Mouse (Mus musculus) midbrain, embryonic 14.5 days (tissue): ENCODE data around the gene Alox5. TPM values are rescaled to one million over a fixed set of nuclear protein-coding genes. Genes with fewer than 3 reads are reported as not detected.

Experiments used
- ATAC-seq: fragments of 200-750 bp; cut with Nextera tagmentation; 2 replicates; pipeline ENCODE4 v1.8.0; 2017; ENCODE audit warnings: moderate number of reproducible peaks, moderate library complexity; ENCODE audit not compliant: low FRiP score, low TSS enrichment
- DNase-seq: peaks from one replicate; pipeline ENCODE4 v3.0.0-alpha.2; 2015
- H3K27ac ChIP-seq: fragments of 300-500 bp; sonication (generic); replicated peaks from 2 replicates; pipeline ENCODE4 v1.5.1; 2014; ENCODE audit warnings: mild to moderate bottlenecking, low read depth, low read length, moderate library complexity
- H3K27me3 ChIP-seq: fragments of 300-500 bp; sonication (generic); 2 replicates; pipeline ENCODE4 v1.6.1; 2014; ENCODE audit warnings: low read length, control low read depth, mixed read lengths; ENCODE audit not compliant: control insufficient read depth, insufficient read depth
- H3K36me3 ChIP-seq: fragments of 300-500 bp; sonication (generic); 2 replicates; pipeline ENCODE4 v1.6.1; 2014; ENCODE audit warnings: low read length, control low read depth; ENCODE audit not compliant: control insufficient read depth, insufficient read depth
- H3K4me1 ChIP-seq: fragments of 300-500 bp; sonication (generic); 2 replicates; pipeline ENCODE4 v1.6.1; 2014; ENCODE audit warnings: mild to moderate bottlenecking, antibody characterized with exemption, low read length, control low read depth; ENCODE audit not compliant: control insufficient read depth, insufficient read depth
- H3K4me2 ChIP-seq: fragments of 300-500 bp; sonication (generic); 2 replicates; pipeline ENCODE4 v1.6.1; 2014; ENCODE audit warnings: mild to moderate bottlenecking, low read length, moderate library complexity
- H3K4me3 ChIP-seq: fragments of 300-500 bp; sonication (generic); replicated peaks from 2 replicates; pipeline ENCODE4 v1.5.1; 2014; ENCODE audit warnings: low read depth, low read length
- H3K9ac ChIP-seq: fragments of 300-500 bp; sonication (generic); replicated peaks from 2 replicates; pipeline ENCODE4 v1.6.1; 2014; ENCODE audit warnings: mild to moderate bottlenecking, low read length, moderate library complexity
- H3K9me3 ChIP-seq: fragments of 300-500 bp; sonication (generic); 2 replicates; pipeline ENCODE4 v1.6.1; 2016; ENCODE audit warnings: low read length, control low read depth, mixed read lengths; ENCODE audit not compliant: control insufficient read depth
- WGBS: fragments of 180-500 bp; shearing (Covaris S2); extraction: QIAGEN DNeasy Blood & Tissue Kit; methylation state at CpG from one replicate; pipeline ENCODE4 v1.1.7; 2014; 5-methylcytosine and 5-hydroxymethylcytosine counted together
- polyA plus RNA-seq: library from polyadenylated mRNA; unstranded; fragments of >200 nt; fragmentation: Nextera tagmentation; extraction: Ambion mirVana; gene quantifications from 2 replicates; pipeline ENCODE4 v1.2.1, GENCODE M21; 2014

Alox5 gene
- polyA plus RNA-seq, 1 experiment from 2014 or later, result 0.38 TPM

GRCm38 (mm10) chr6:116427552-116427951 is 33.4 kb downstream of the Alox5 start:
- Histone ChIP-seq H3K4me1 (no peaks in the 10 kb centered on the region), H3K4me2 (no peak overlapping the region), H3K27ac (no peak overlapping the region), H3K9ac (no peak overlapping the region), H3K4me3 (no peak overlapping the region), H3K27me3 (no peaks in the 10 kb centered on the region), H3K36me3 (no peaks in the 10 kb centered on the region), H3K9me3 (no peaks in the 10 kb centered on the region; the same call in 1 of the 2 replicates)
- ATAC-seq, result no peak
- WGBS, result 86% methylated on average over 3 of the region's 3 CpGs
- DNase-seq, result no peak

- WGBS, result 73% methylated on average over 2 of the region's 2 CpGs
- no peaks in the 10 kb centered on the region for H3K4me1 ChIP-seq
- ATAC-seq, result no peak
These were observed 37.3 kb downstream of the Alox5 start for GRCm38 (mm10) chr6:116423664-116424063.

GRCm38 (mm10) chr6:116422991-116423390 is 38.0 kb downstream of the Alox5 start:
- Histone ChIP-seq H3K9me3 (no peaks in the 10 kb centered on the region), H3K9ac (no peak overlapping the region), H3K4me2 (no peak overlapping the region), H3K36me3 (no peaks in the 10 kb centered on the region), H3K4me3 (no peak overlapping the region), H3K4me1 (no peaks in the 10 kb centered on the region), H3K27ac (no peak overlapping the region), H3K27me3 (no peaks in the 10 kb centered on the region)
- 88% methylated on average over 7 of the region's 7 CpGs for WGBS
- ATAC-seq (no peak), DNase-seq (no peak)

More at GRCm38 (mm10) chr6:116423664-116424063, 37.3 kb downstream of the Alox5 start:
- Histone ChIP-seq H3K27me3 (no peaks in the 10 kb centered on the region), H3K27ac (no peak overlapping the region), H3K4me3 (no peak overlapping the region), H3K9ac (no peak overlapping the region), H3K36me3 (no peaks in the 10 kb centered on the region), H3K9me3 (no peaks in the 10 kb centered on the region), H3K4me2 (no peak overlapping the region)
- peak; percentile 49 for DNase-seq

GRCm38 (mm10) chr6:116420271-116420670 is 40.7 kb downstream of the Alox5 start:
- no peaks in the 10 kb centered on the region for H3K9me3 ChIP-seq
- H3K4me1 ChIP-seq, result no peaks in the 10 kb centered on the region
- H3K27ac ChIP-seq, result no peak overlapping the region
- WGBS, result 85% methylated on average over 10 of the region's 10 CpGs
- H3K36me3 ChIP-seq, result no peaks in the 10 kb centered on the region
- no peak overlapping the region for H3K9ac ChIP-seq
- H3K4me2 ChIP-seq, result no peak overlapping the region
- DNase-seq (no peak), ATAC-seq (no peak)
- H3K27me3 ChIP-seq, result no peaks in the 10 kb centered on the region
- H3K4me3 ChIP-seq, result no peak overlapping the region

GRCm38 (mm10) chr6:116419699-116420098 is 41.3 kb downstream of the Alox5 start:
- Histone ChIP-seq H3K4me3 (no peak overlapping the region), H3K9me3 (no peaks in the 10 kb centered on the region), H3K36me3 (no peaks in the 10 kb centered on the region), H3K4me1 (no peaks in the 10 kb centered on the region), H3K9ac (no peak overlapping the region), H3K27me3 (no peaks in the 10 kb centered on the region), H3K4me2 (no peak overlapping the region), H3K27ac (no peak overlapping the region)
- DNase-seq, result no peak
- ATAC-seq, result no peak
- 69% methylated on average over 6 of the region's 6 CpGs for WGBS

GRCm38 (mm10) chr6:116418487-116418886 is 42.5 kb downstream of the Alox5 start:
- WGBS, result 67% methylated on average over 1 of the region's 1 CpGs
- ATAC-seq, result no peak

GRCm38 (mm10) chr6:116417518-116418315 is 43.3 kb downstream of the Alox5 start:
- H3K27me3 ChIP-seq, result no peaks in the 10 kb centered on the region
- DNase-seq (peak; percentile 35), ATAC-seq (no peak)
- H3K9me3 ChIP-seq, result no peaks in the 10 kb centered on the region
- H3K4me2 ChIP-seq, result no peak overlapping the region
- H3K4me1 ChIP-seq, result no peaks in the 10 kb centered on the region
- no peak overlapping the region for H3K9ac ChIP-seq
- WGBS, result 69% methylated on average over 6 of the region's 6 CpGs
- no peak overlapping the region for H3K4me3 ChIP-seq
- no peak overlapping the region for H3K27ac ChIP-seq
- no peaks in the 10 kb centered on the region for H3K36me3 ChIP-seq

More at GRCm38 (mm10) chr6:116418487-116418886, 42.5 kb downstream of the Alox5 start:
- Histone ChIP-seq H3K36me3 (no peaks in the 10 kb centered on the region), H3K27me3 (no peaks in the 10 kb centered on the region), H3K4me3 (no peak overlapping the region), H3K9ac (no peak overlapping the region), H3K4me1 (no peaks in the 10 kb centered on the region), H3K9me3 (no peaks in the 10 kb centered on the region), H3K27ac (no peak overlapping the region), H3K4me2 (no peak overlapping the region)
- no peak for DNase-seq

- Histone ChIP-seq H3K4me2 (no peak overlapping the region), H3K4me3 (no peak overlapping the region), H3K9ac (no peak overlapping the region), H3K27ac (no peak overlapping the region), H3K9me3 (no peaks in the 10 kb centered on the region), H3K36me3 (no peaks in the 10 kb centered on the region), H3K27me3 (no peaks in the 10 kb centered on the region), H3K4me1 (no peaks in the 10 kb centered on the region)
- ATAC-seq (no peak), DNase-seq (no peak)
- 94% methylated on average over 6 of the region's 6 CpGs for WGBS
These were observed 44.9 kb downstream of the Alox5 start for GRCm38 (mm10) chr6:116416000-116416552.
